Mouse (Mus musculus): Measurements from ENCODE around the gene Fnbp1l. TPM values are rescaled to one million over a fixed set of nuclear protein-coding genes. Genes with fewer than 3 reads are reported as not detected.

The Fnbp1l gene
- total RNA-seq, 2 experiments from 2014 or later: 3.4 to 6.0 TPM

GRCm38 (mm10) chr3:122500929-122501328 lies 118.6 kb downstream of the Fnbp1l start:
- DNase-seq: no peak
- intact Hi-C loops (cut with DNase I): no loop called here

GRCm38 (mm10) chr3:122499647-122500046 lies 119.9 kb downstream of the Fnbp1l start:
- no peak for DNase-seq
- intact Hi-C loops (cut with DNase I): no loop called here

- DNase-seq: no peak
- intact Hi-C loops (cut with DNase I): no loop called here
Measured at GRCm38 (mm10) chr3:122498528-122498927, 121.0 kb downstream of the Fnbp1l start.

GRCm38 (mm10) chr3:122497871-122498270 lies 121.6 kb downstream of the Fnbp1l start:
- no peak for DNase-seq
- intact Hi-C loops (cut with DNase I): no loop called here

GRCm38 (mm10) chr3:122494764-122495163 lies 124.8 kb downstream of the Fnbp1l start:
- no peak for DNase-seq
- intact Hi-C loops (cut with DNase I): no loop called here

- DNase-seq: no peak
- intact Hi-C loops (cut with DNase I): no loop called here
Measured at GRCm38 (mm10) chr3:122492872-122493615, 126.5 kb downstream of the Fnbp1l start.

- DNase-seq: no peak
- intact Hi-C loops (cut with DNase I): no loop called here
Measured at GRCm38 (mm10) chr3:122492006-122492405, 127.5 kb downstream of the Fnbp1l start.

GRCm38 (mm10) chr3:122490574-122490973 lies 128.9 kb downstream of the Fnbp1l start:
- intact Hi-C loops (cut with DNase I): no loop called here
- DNase-seq: no peak

Small RNA genes lying within 50 kb of the gene (microRNA-seq; reads per million reads assigned to microRNA genes)
- gene Mir7657: 0 reads per million in 2 experiments

Other genes starting within 250 kb of the Fnbp1l start
- gene Pde5a, start 109.2 kb upstream of the Fnbp1l start, total RNA-seq (2021): 1 to 10 TPM; 1.6 to 1.9 TPM